Mouse (Mus musculus): ENCODE results near the gene Map4k3.

- no peak for TF ChIP-seq CTCF (IDR thresholded peaks at IDR 0.05; ENCODE audit: insufficient read depth, low read length)
- no peak for TF ChIP-seq POLR2A (IDR thresholded peaks at IDR 0.05; ENCODE audit: borderline replicate concordance, extremely low read depth, low read depth, low read length)
These were observed 41.8 kb upstream of the Map4k3 start for GRCm38 (mm10) chr17:80770065-80770464.
